Comparison of ENCODE assay signal across 14 mouse cellular contexts in the genomic region with DNA sequence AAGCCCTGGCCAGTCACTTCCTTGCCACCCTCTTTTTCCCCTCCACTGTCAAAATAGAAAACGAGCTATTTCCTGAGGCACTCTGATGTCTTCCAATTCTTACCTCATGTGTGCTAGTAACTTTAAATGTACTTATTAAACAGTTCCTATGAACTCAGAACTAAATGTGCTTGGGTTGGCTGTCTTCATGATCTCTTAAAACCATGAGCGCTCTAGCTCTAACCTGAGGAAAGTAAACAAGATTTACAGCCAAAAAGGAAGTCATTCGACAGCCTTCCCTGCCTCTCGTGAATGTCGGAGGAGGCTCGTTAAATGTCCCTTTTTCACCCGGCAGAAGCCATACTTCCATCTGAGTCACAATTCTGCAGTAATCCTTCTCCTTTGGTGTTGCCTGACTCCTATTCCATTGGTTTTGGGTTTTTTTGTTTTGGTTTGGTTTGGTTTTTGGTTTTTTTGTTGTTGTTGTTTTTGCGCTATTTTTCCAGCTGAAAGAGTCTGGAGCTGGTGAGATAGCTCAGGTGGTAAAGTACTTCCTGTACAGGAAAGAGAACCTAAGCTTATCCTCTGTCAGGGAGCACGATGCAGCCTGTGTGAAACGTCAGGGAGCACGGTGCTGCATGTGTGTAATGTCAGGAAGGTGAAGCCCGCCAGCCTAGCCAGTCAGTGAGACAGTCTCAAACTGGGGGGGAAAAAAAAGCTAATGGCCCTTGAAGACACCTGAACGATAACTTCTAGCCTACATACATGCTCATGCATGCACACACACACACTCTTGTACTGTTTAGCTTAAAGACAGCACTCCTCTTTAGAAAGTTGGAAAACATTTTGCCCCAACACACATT. TPM values are rescaled to one million over a fixed set of nuclear protein-coding genes. Genes with fewer than 3 reads are reported as not detected.
DNase-seq lines count a peak whose midpoint lies in the region; ATAC-seq and TF ChIP-seq lines count a peak whose summit lies in the region.
"Had no signal": no experiment of that assay in that cellular context is flagged by ENCODE, and none has a peak within 500 bp of the region (broad histone marks: within the 10 kb centered on the region; RNA-seq: fewer than 3 reads in every experiment).

No protein-coding gene starts in this region.

- peak; percentile 90 for DNase-seq in heart, adult 11 months
- no peak for DNase-seq in heart, postnatal 10 days
- DNase-seq in liver, adult 2 months (ENCODE audit: extremely low read depth, low read depth, low spot score) = no peak
- no peak for DNase-seq in liver
- DNase-seq in liver, embryonic 14.5 days (ENCODE audit: low read depth in 3 of 3, low spot score in 3 of 3) = no peak
- peak; percentile 39 for DNase-seq in thymus, postnatal 25 days
- no peak for DNase-seq in spleen, postnatal 10 days (ENCODE audit: low spot score in 2 of 2)
- no peak for DNase-seq in adipocyte (ENCODE audit: low spot score)
- DNase-seq: adrenal gland, postnatal 36 days; cerebellum, adult 2 months; heart, postnatal 14 days had no signal

- TF ChIP-seq POLR2A in liver, adult 2 months (IDR thresholded peaks at IDR 0.05; ENCODE audit: extremely low read depth, insufficient read depth, low read length) = no peak

- no peak overlapping the region for H3K4me3 ChIP-seq in liver, adult 2 months (ENCODE audit: insufficient read depth, low read depth, low read length)
- H3K4me3 ChIP-seq in liver, embryonic 14.5 days (ENCODE audit: insufficient read depth in 1 of 2, low read depth in 2 of 2, low read length in 2 of 2) = no peak overlapping the region
- H3K4me3 ChIP-seq: midbrain, embryonic 12.5 days had no signal

- ATAC-seq in liver, embryonic 14.5 days (ENCODE audit: insufficient read depth) = no peak

- peak overlapping the region; percentile 59 for H3K27ac ChIP-seq in liver, adult 2 months (replicated peaks; ENCODE audit: insufficient read depth, low read depth, low read length)
- H3K27ac ChIP-seq in liver, embryonic 14.5 days = no peak overlapping the region
- H3K27ac ChIP-seq: midbrain, embryonic 12.5 days; stomach, postnatal 0 days had no signal

- H3K27me3 ChIP-seq in liver, adult 2 months (ENCODE audit: control insufficient read depth, insufficient read depth, low read length) = no peaks in the 10 kb centered on the region
- H3K27me3 ChIP-seq in liver, embryonic 14.5 days (ENCODE audit: control insufficient read depth, insufficient read depth, low read length) = no peaks in the 10 kb centered on the region
- H3K27me3 ChIP-seq: midbrain, embryonic 12.5 days had no signal

- WGBS in liver, adult 2 months = 53% methylated on average over 13 of the region's 13 CpGs
- 20% methylated on average over 13 of the region's 13 CpGs for WGBS in liver, embryonic 14.5 days (ENCODE audit: insufficient replicate concordance)

- intact Hi-C loops in heart, postnatal 10 days (cut with DNase I) = no loop called here

- peaks cover 33% of the 10 kb centered on the region for H3K4me1 ChIP-seq in liver, adult 2 months (ENCODE audit: control insufficient read depth, insufficient read depth, low read length)
- H3K4me1 ChIP-seq in liver, embryonic 14.5 days (replicated peaks; ENCODE audit: control insufficient read depth in 2 of 2, insufficient read depth in 2 of 2, low read length in 1 of 2) = peaks cover 45 to 50% of the 10 kb centered on the region in 2 experiments
- H3K4me1 ChIP-seq: midbrain, embryonic 12.5 days had no signal

- no peaks in the 10 kb centered on the region for H3K9me3 ChIP-seq in liver, embryonic 14.5 days (ENCODE audit: control insufficient read depth, low read length)
- H3K9me3 ChIP-seq: G1E; midbrain, embryonic 12.5 days had no signal

- TF ChIP-seq CTCF in liver, adult 2 months (IDR thresholded peaks at IDR 0.05; ENCODE audit: low read depth, low read length) = no peak
- no peak for TF ChIP-seq CTCF in liver, embryonic 14.5 days (IDR thresholded peaks at IDR 0.05; ENCODE audit: low read depth)

- H3K79me2 ChIP-seq in liver, adult 2 months (ENCODE audit: control insufficient read depth, insufficient read depth, low read length) = peaks cover 49% of the 10 kb centered on the region; the same call in 1 of the 2 replicates

- TF ChIP-seq EP300 in liver, embryonic 14.5 days (IDR thresholded peaks at IDR 0.05; ENCODE audit: low read depth) = no peak

- H3K9ac ChIP-seq in liver, adult 2 months (ENCODE audit: low read depth, low read length) = no peak overlapping the region
- H3K9ac ChIP-seq in liver, embryonic 14.5 days (replicated peaks) = peak overlapping the region; percentile 36
- H3K9ac ChIP-seq: midbrain, embryonic 12.5 days had no signal

- peaks cover 2% of the 10 kb centered on the region; the same call in 1 of the 2 replicates for H3K36me3 ChIP-seq in liver, adult 2 months (ENCODE audit: control insufficient read depth, insufficient read depth, low read length)
- H3K36me3 ChIP-seq in liver, embryonic 14.5 days (replicated peaks; ENCODE audit: control insufficient read depth, insufficient read depth, low read depth) = no peaks in the 10 kb centered on the region
- H3K36me3 ChIP-seq: midbrain, embryonic 12.5 days had no signal

- peak overlapping the region; percentile 25; the same call in 1 of the 2 replicates for H3K4me2 ChIP-seq in liver, embryonic 14.5 days (ENCODE audit: low read depth)
- H3K4me2 ChIP-seq: midbrain, embryonic 12.5 days had no signal

RNA-seq across cellular contexts. Expression of a gene that starts 12.1 kb away (rescaled TPM):
- 10 to 100 TPM; 89.5 to 93.0 TPM for total RNA-seq in heart, postnatal 10 days (2021)
- total RNA-seq in liver, adult 2 months (2014; rRNA removed) = 67.0 and 67.1 TPM in 2 replicates
- polyA plus RNA-seq in liver, adult 2 months (2012; rRNA removed) = 19.2 and 21.7 TPM in 2 replicates
- 13.0 and 19.8 TPM in 2 replicates for polyA plus RNA-seq in liver, embryonic 14.5 days (2012; rRNA removed)
- polyA plus RNA-seq in liver, embryonic 14.5 days (2014; fragmentation: Nextera tagmentation; extraction: Ambion mirVana) = 38.2 and 43.2 TPM in 2 replicates

Comparison
In these comparisons a context has a peak if more than half of its experiments do, and no peak if none do; other contexts are left out.
1. DNase-seq: peak in heart, adult 11 months (single experiment) and thymus, postnatal 25 days (single experiment); none in heart, postnatal 10 days (0 of 2), liver, adult 2 months (single experiment), liver (single experiment), liver, embryonic 14.5 days (0 of 3), spleen, postnatal 10 days (0 of 2) and adipocyte (single experiment).